Mouse (Mus musculus): ENCODE data around the gene Accsl. TPM values are rescaled to one million over a fixed set of nuclear protein-coding genes. Genes with fewer than 3 reads are reported as not detected.

The Accsl gene
- total RNA-seq, 2 experiments from 2014 or later, result 1.3 to 1.4 TPM

GRCm38 (mm10) chr2:93808071-93808470, 60.9 kb downstream of the Accsl start:
- DNase-seq, result no peak

GRCm38 (mm10) chr2:93807440-93807839, 61.5 kb downstream of the Accsl start:
- DNase-seq, result no peak

DNA sequence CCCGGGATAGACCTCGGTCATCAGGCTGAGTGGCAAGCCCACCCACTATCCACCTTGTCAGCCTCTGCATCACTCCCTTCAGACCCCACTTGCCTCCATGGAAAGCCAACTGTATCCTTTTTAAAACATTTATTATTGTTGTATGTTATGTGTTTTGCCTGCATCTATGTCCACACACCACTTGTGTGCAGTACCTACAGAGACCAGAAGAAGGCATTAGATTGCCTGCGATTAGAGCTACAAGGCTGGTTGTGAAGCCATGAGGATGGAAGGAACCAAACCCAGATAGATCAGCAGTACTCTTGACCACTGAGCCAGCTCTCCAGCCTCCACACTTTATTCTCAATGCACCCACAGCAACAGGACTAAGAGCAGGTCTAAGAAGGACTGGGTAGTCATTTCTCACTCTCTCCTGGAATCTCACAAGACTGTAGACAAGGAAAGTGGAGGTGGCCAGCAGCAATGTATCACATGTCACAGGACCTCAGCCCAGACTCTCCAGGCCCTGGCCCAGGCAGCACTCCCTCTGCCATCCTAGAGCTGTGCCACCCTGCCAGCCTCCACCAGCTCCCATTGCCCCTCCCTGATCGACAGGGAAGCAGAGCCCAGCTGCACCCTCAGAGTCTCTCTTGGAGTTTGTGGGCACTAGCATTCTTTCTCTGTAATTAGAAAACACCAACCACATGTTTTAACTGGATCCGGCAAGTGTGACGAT, 62.3 kb downstream of the Accsl start:
- no peak for DNase-seq

GRCm38 (mm10) chr2:93805523-93805922, 63.4 kb downstream of the Accsl start:
- no peak for DNase-seq

Other genes starting within 250 kb of the Accsl start
- gene Alx4, start 226.8 kb downstream of the Accsl start, total RNA-seq (2021), result under 1 TPM; 0.48 to 0.51 TPM
- gene Ext2, start 46.6 kb downstream of the Accsl start, total RNA-seq (2021), result 10 to 100 TPM; 79.1 to 80.4 TPM
- gene Accs, start 19.2 kb downstream of the Accsl start, total RNA-seq (2021), result 10 to 100 TPM; 13.8 to 14.2 TPM
- 10 to 100 TPM; 22.9 to 43.6 TPM for gene Gm13889, start 88.0 kb upstream of the Accsl start, total RNA-seq (2021)
- not detected for gene Gm27027, start 127.2 kb upstream of the Accsl start, total RNA-seq (2021)
- gene Alkbh3, start 141.7 kb upstream of the Accsl start, total RNA-seq (2021), result 10 to 100 TPM; 57.2 to 67.8 TPM